Mouse (Mus musculus): ENCODE measurements around the gene Phlpp2.
A peak's percentile ranks its signal among the peaks of the same experiment; 100 is the strongest.

Gene Phlpp2

DNA sequence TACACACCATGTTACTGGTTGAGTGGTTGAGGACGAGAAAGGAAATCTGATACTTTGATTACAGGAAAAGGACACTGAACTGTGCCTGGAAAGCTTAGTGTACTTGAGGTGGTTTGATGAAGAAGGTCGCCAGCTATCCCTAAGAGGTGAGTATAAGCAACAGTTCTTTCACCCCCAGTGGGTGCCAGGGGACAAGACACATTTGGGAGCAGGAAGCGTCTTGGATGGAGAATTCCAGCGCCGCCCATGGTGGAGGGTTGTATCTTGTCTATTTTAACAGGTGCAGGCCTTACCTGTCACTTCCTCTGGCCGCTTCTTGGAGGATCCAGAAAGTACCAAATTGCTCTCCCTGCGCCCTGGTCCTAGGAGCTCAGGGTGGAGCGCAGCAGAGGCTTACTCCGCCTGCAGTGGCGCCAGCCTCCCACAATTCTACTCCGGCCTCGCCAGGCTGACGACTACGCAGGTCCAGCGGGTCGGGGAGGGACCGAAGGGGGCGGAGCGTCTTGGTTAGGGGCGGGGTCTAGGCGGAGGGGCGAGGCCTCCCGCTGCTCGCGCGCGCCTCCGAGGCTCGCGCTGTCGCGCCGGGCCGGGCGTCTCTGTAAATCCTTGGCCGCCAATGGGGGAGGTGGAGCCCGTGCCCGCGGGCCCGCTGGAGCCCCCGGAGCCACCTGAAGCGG, at the start of gene Phlpp2:
TSS of gene Phlpp2 (plus strand) at position 540 of the 677 bp plus-strand sequence.
- Histone ChIP-seq H3K9me3 (ENCODE audit: low read length) (no peaks in the 10 kb centered on the region), H3K4me1 (replicated peaks; ENCODE audit: low read depth, low read length) (peaks cover 26% of the 10 kb centered on the region), H3K36me3 (ENCODE audit: insufficient read depth, low read length) (peaks cover 7% of the 10 kb centered on the region), H3K27me3 (ENCODE audit: insufficient read depth, low read length) (peaks cover 19% of the 10 kb centered on the region), H3K4me3 (replicated peaks; ENCODE audit: low read length) (peak within 1 kb of the TSS; percentile 94)
- TF ChIP-seq NANOG (IDR thresholded peaks at IDR 0.05; ENCODE audit: borderline replicate concordance, low read length) (no peak), CTCF (conservative IDR thresholded peaks at IDR 0.05; ENCODE audit: low read length) (no peak), POU5F1 (IDR thresholded peaks at IDR 0.05; ENCODE audit: borderline replicate concordance, low read length) (no peak)

GRCm38 (mm10) chr8:109823561-109823960, 44.8 kb upstream of the Phlpp2 start:
- TF ChIP-seq NANOG (IDR thresholded peaks at IDR 0.05; ENCODE audit: borderline replicate concordance, low read length) (no peak), CTCF (conservative IDR thresholded peaks at IDR 0.05; ENCODE audit: low read length) (no peak), POU5F1 (IDR thresholded peaks at IDR 0.05; ENCODE audit: borderline replicate concordance, low read length) (no peak)

GRCm38 (mm10) chr8:109839822-109840221, 28.5 kb upstream of the Phlpp2 start:
- H3K9me3 ChIP-seq (ENCODE audit: low read length) = no peaks in the 10 kb centered on the region
- H3K4me1 ChIP-seq (replicated peaks; ENCODE audit: low read depth, low read length) = no peaks in the 10 kb centered on the region
- TF ChIP-seq POU5F1 (IDR thresholded peaks at IDR 0.05; ENCODE audit: borderline replicate concordance, low read length) = no peak
- TF ChIP-seq CTCF (conservative IDR thresholded peaks at IDR 0.05; ENCODE audit: low read length) = no peak
- no peak for TF ChIP-seq NANOG (IDR thresholded peaks at IDR 0.05; ENCODE audit: borderline replicate concordance, low read length)
- no peaks in the 10 kb centered on the region for H3K27me3 ChIP-seq (ENCODE audit: insufficient read depth, low read length)
- peaks cover 57% of the 10 kb centered on the region for H3K36me3 ChIP-seq (ENCODE audit: insufficient read depth, low read length)
- H3K4me3 ChIP-seq (replicated peaks; ENCODE audit: low read length) = no peak overlapping the region

More at GRCm38 (mm10) chr8:109823561-109823960, 44.8 kb upstream of the Phlpp2 start:
- H3K4me3 ChIP-seq (replicated peaks; ENCODE audit: low read length) = no peak overlapping the region
- peaks cover 46% of the 10 kb centered on the region for H3K36me3 ChIP-seq (ENCODE audit: insufficient read depth, low read length)
- H3K9me3 ChIP-seq (ENCODE audit: low read length) = no peaks in the 10 kb centered on the region
- H3K27me3 ChIP-seq (ENCODE audit: insufficient read depth, low read length) = no peaks in the 10 kb centered on the region
- H3K4me1 ChIP-seq (replicated peaks; ENCODE audit: low read depth, low read length) = no peaks in the 10 kb centered on the region

DNA sequence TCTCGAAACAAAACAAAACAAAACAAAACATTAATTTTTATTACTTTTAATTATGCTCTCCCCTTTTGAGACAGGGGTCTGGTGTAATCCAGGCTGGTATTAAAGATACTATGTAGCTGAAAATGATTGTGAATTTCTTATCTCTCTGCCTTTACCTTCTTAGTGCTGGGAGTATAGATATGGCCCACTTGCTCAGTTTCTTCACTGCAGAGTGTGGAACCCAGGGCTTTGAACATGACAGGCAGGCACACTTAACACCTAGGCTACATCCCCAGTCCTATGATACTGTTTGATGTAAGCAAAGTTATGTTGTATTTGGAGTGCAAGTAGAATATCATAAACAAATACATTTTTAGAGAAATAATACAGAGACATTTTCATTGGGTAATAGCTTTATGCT, 25.9 kb upstream of the Phlpp2 start:
- no peak overlapping the region for H3K4me3 ChIP-seq (replicated peaks; ENCODE audit: low read length)
- H3K27me3 ChIP-seq (ENCODE audit: insufficient read depth, low read length) = no peaks in the 10 kb centered on the region
- H3K9me3 ChIP-seq (ENCODE audit: low read length) = no peaks in the 10 kb centered on the region
- H3K4me1 ChIP-seq (replicated peaks; ENCODE audit: low read depth, low read length) = no peaks in the 10 kb centered on the region
- TF ChIP-seq CTCF (conservative IDR thresholded peaks at IDR 0.05; ENCODE audit: low read length) (no peak), POU5F1 (IDR thresholded peaks at IDR 0.05; ENCODE audit: borderline replicate concordance, low read length) (no peak), NANOG (IDR thresholded peaks at IDR 0.05; ENCODE audit: borderline replicate concordance, low read length) (no peak)
- H3K36me3 ChIP-seq (ENCODE audit: insufficient read depth, low read length) = peaks cover 72% of the 10 kb centered on the region

- no peaks in the 10 kb centered on the region for H3K27me3 ChIP-seq (ENCODE audit: insufficient read depth, low read length)
- H3K4me1 ChIP-seq (replicated peaks; ENCODE audit: low read depth, low read length) = no peaks in the 10 kb centered on the region
- no peak for TF ChIP-seq CTCF (conservative IDR thresholded peaks at IDR 0.05; ENCODE audit: low read length)
- TF ChIP-seq NANOG (IDR thresholded peaks at IDR 0.05; ENCODE audit: borderline replicate concordance, low read length) = no peak
- TF ChIP-seq POU5F1 (IDR thresholded peaks at IDR 0.05; ENCODE audit: borderline replicate concordance, low read length) = no peak
- H3K4me3 ChIP-seq (replicated peaks; ENCODE audit: low read length) = no peak overlapping the region
- peaks cover 88% of the 10 kb centered on the region for H3K36me3 ChIP-seq (ENCODE audit: insufficient read depth, low read length)
- H3K9me3 ChIP-seq (ENCODE audit: low read length) = no peaks in the 10 kb centered on the region
These were observed 20.5 kb upstream of the Phlpp2 start for GRCm38 (mm10) chr8:109847866-109848265.

GRCm38 (mm10) chr8:109848981-109849380, 19.4 kb upstream of the Phlpp2 start:
- H3K9me3 ChIP-seq (ENCODE audit: low read length) = no peaks in the 10 kb centered on the region
- no peak for TF ChIP-seq NANOG (IDR thresholded peaks at IDR 0.05; ENCODE audit: borderline replicate concordance, low read length)
- no peak for TF ChIP-seq POU5F1 (IDR thresholded peaks at IDR 0.05; ENCODE audit: borderline replicate concordance, low read length)
- no peak for TF ChIP-seq CTCF (conservative IDR thresholded peaks at IDR 0.05; ENCODE audit: low read length)
- peaks cover 85% of the 10 kb centered on the region for H3K36me3 ChIP-seq (ENCODE audit: insufficient read depth, low read length)
- no peak overlapping the region for H3K4me3 ChIP-seq (replicated peaks; ENCODE audit: low read length)
- H3K4me1 ChIP-seq (replicated peaks; ENCODE audit: low read depth, low read length) = no peaks in the 10 kb centered on the region
- H3K27me3 ChIP-seq (ENCODE audit: insufficient read depth, low read length) = no peaks in the 10 kb centered on the region

GRCm38 (mm10) chr8:109853423-109853822, 14.9 kb upstream of the Phlpp2 start:
- Histone ChIP-seq H3K36me3 (ENCODE audit: insufficient read depth, low read length) (peaks cover 83% of the 10 kb centered on the region), H3K27me3 (ENCODE audit: insufficient read depth, low read length) (no peaks in the 10 kb centered on the region), H3K4me1 (replicated peaks; ENCODE audit: low read depth, low read length) (no peaks in the 10 kb centered on the region), H3K9me3 (ENCODE audit: low read length) (no peaks in the 10 kb centered on the region), H3K4me3 (replicated peaks; ENCODE audit: low read length) (no peak overlapping the region)
- TF ChIP-seq NANOG (IDR thresholded peaks at IDR 0.05; ENCODE audit: borderline replicate concordance, low read length) (no peak), CTCF (conservative IDR thresholded peaks at IDR 0.05; ENCODE audit: low read length) (peak; percentile 89)

- Histone ChIP-seq H3K4me3 (replicated peaks; ENCODE audit: low read length) (no peak overlapping the region), H3K4me1 (replicated peaks; ENCODE audit: low read depth, low read length) (no peaks in the 10 kb centered on the region), H3K27me3 (ENCODE audit: insufficient read depth, low read length) (no peaks in the 10 kb centered on the region), H3K36me3 (ENCODE audit: insufficient read depth, low read length) (peaks cover 85% of the 10 kb centered on the region), H3K9me3 (ENCODE audit: low read length) (no peaks in the 10 kb centered on the region)
- no peak for TF ChIP-seq NANOG (IDR thresholded peaks at IDR 0.05; ENCODE audit: borderline replicate concordance, low read length)
- TF ChIP-seq POU5F1 (IDR thresholded peaks at IDR 0.05; ENCODE audit: borderline replicate concordance, low read length) = no peak
- no peak for TF ChIP-seq CTCF (conservative IDR thresholded peaks at IDR 0.05; ENCODE audit: low read length)
These were observed 13.8 kb upstream of the Phlpp2 start for GRCm38 (mm10) chr8:109854522-109854921.

GRCm38 (mm10) chr8:109855451-109855850, 12.9 kb upstream of the Phlpp2 start:
- TF ChIP-seq CTCF (conservative IDR thresholded peaks at IDR 0.05; ENCODE audit: low read length) = no peak
- TF ChIP-seq POU5F1 (IDR thresholded peaks at IDR 0.05; ENCODE audit: borderline replicate concordance, low read length) = no peak
- TF ChIP-seq NANOG (IDR thresholded peaks at IDR 0.05; ENCODE audit: borderline replicate concordance, low read length) = no peak
- H3K4me3 ChIP-seq (replicated peaks; ENCODE audit: low read length) = no peak overlapping the region
- H3K9me3 ChIP-seq (ENCODE audit: low read length) = no peaks in the 10 kb centered on the region
- H3K4me1 ChIP-seq (replicated peaks; ENCODE audit: low read depth, low read length) = no peaks in the 10 kb centered on the region
- H3K27me3 ChIP-seq (ENCODE audit: insufficient read depth, low read length) = no peaks in the 10 kb centered on the region
- H3K36me3 ChIP-seq (ENCODE audit: insufficient read depth, low read length) = peaks cover 85% of the 10 kb centered on the region
